Mouse (Mus musculus) lung, postnatal 36 days (tissue): ENCODE data around the gene Itgbl1.
A peak's percentile ranks its signal among the peaks of the same experiment; 100 is the strongest.
"Not testable (repeated sequence)": the region's sequence is repeated elsewhere in the genome, so short reads cannot be mapped to it uniquely, and the experiment has no call there.

Source experiments
- DNase-seq: peaks from one replicate; pipeline ENCODE4 v3.0.0; 2022; ENCODE audit warnings: mixed read lengths

Gene Itgbl1

DNA sequence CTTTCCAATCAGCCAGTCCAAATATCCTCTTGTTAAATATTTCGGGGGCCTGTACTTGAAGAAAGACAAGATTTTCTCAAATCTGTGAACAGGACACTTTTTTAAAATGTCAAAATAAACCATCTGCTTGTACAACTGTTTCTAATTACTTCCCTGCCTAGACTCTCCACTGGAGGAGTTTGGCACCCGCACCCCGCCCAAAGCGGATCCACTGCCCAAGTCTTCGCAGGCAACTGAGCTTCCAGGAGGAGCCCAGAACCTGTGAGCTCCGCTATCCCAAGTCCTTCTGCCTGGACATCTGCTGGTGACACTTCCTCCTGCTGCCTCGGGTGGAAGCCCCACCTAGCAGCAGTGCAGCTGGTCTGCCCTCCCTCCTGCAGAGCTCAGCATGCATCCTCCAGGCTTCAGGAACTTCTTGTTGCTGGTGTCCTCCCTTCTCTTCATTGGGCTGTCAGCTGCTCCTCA is at the start of gene Itgbl1:
Gene Itgbl1, plus strand, starts transcription at position 51 of the 465 bp plus-strand sequence.
- no peak for DNase-seq

DNA sequence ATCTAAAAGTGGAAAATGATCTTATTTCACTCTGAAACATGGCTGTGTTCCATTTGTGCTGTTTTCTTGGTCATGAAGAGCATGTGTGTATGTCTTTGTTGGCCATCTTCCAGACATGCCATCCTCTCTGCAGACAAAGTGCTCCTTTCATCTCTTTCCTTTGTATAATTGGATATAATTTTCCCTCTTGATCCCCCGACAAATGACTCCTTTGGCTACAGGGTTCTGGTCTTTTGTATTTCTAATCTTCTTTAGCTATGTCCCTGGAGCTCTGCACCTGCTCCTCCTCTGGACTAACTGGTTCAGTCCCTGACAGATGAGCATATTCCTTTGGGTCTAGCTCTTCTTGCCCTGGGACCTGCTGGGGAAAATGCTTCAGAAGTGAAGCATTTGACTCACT is 36.8 kb upstream of the Itgbl1 start:
- DNase-seq: no peak

DNA sequence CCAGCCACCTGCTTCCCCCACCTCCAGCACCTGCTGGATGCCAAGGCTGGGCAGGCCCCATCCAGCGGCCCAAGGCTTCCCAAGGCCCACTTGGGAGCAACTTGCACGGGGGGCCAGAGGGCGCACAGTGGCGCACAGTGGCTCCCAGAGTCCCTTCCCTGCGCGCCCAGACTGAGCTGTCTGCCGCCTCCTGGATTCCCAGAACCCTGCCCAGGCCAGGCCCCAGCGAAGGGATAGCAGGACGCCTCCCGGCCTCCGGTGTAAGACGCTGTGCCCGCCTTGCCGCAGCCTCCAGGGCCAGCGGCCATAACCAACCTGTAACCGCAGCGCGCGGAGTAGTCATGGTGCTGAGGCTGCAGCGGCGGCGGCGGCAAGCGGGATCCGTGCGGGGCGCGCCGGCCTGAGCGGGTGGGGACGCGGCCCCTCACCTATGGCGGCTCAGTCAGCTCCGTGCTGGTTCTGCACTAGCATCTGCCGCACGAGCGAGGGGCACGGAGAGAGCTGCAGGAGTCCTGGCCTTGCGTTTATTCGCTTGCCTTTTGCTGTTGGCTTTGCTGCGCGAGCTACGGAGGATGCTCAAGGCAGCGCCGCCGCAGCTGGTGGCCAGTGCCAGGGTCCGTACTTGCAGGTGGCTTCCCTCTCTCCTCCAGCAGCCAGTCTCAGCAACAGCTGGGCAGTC is 33.1 kb upstream of the Itgbl1 start, which contains the start of gene Nalcn:
Gene Nalcn, minus strand, starts transcription at position 644 of the 679 bp plus-strand sequence.
- no peak for DNase-seq

DNA sequence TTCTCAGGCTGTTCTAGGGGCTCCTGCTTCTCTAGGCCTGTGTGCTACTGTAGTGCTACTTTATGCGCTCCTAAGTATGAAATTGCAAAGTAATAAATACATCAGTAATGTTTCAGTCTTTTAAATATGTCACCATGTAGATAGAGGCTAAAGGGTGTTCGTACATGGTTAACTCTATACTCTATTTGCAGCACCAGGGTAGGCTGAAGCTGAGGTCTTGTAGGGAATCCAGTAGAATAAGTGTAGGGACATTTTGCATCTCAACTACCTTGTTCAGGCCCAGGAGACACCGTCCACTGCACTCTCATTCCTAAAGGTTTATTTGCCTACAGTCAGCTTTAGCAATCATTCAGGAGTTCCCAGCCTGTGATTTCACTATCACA is 32.6 kb upstream of the Itgbl1 start:
- no peak for DNase-seq

DNA sequence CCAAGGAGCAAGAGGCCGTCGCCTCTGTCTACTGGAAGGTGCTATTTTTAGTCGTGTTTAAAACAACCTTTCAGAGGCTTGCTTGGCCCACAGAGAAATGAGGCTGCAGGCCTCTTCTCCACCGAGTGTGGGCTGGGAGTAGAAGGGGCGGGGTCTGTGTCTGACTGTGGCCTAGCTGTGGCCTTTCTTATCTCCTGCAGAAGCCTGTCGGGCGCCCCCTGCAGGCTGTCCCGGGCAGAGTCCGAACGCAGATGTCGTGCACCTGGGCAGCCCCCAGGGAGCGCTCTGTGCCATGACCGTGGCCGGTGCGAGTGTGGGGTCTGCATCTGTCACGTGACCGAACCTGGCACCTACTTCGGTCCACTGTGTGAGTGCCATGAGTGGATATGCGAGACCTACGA is 1.3 kb downstream of the Itgbl1 start:
- peak; percentile 24 for DNase-seq

DNA sequence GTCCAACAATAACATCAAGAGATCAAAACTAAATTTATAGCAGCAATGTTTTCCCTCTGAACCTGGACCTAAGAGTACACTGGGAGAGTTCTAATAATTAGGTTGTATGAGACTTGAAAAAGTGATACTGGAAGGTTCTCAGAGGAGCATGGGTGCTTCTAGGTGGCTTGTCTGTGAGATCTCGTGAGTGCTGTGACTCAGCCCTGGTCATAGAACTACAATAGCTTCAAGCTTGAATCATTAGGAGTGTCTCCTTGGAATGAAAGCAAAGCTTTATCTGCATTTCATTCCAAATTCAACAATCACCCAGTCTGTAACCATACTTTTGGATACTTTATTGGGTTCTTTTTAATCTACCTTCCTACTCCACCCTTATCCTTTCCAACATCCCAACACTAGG is 2.6 kb downstream of the Itgbl1 start:
- no peak for DNase-seq

DNA sequence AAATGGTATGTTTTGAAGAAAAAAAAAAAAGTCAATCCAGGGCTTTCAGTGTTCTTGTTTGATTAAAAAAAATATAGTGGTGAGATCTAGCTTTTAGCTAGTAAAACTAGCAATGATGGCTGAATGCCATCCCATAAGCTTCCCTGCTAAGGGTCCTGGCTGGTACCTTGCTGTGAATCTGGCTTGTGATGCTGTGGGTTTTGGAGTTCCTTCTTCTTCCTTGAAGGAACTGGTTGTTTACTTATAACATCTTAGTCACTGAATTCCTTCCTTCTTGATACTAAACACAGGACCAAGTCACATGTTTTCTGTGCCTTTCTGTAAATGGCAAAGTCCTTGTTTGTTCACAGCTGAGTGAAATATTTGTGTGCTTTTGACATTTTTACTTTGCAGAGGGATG is 3.4 kb downstream of the Itgbl1 start:
- DNase-seq: no peak

DNA sequence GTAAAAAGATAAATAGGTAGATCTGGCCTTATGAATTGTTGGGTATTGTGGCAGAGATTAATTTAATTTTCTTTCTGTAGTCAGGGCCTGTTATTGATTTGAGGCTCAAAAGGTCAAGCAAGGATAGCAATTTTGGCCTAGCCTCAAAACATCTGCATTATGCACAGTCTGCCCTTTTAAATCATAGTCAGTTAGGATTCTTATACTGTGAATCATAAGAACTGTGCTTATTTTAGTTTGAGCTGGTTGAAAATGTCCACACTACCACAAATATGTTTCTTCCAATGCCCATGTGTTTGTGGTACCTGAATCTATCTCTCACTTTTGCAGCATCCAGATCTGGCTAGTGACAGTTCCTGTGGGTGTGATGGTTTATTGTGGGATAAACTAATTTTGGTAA is 4.7 kb downstream of the Itgbl1 start:
- DNase-seq: no peak

DNA sequence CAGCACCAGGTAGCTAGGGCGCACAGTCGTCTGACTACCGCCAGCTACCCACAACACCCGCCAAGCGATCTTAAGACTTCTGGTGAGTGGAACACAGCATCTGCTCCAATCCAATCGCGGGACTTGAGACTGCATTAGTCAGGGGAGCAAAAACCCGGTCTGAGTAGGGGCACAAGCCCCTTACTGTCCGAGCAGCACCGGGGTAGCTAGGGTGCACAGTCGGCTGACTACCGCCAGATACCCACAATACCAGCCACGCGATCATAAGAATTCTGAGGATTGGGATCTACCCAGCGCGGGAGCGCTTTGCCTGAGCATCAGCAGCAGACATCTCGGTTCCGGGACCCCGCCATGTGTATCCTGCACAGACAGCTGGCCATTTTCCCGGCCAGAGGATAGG is 11.3 kb downstream of the Itgbl1 start:
- DNase-seq: not testable (repeated sequence)

DNA sequence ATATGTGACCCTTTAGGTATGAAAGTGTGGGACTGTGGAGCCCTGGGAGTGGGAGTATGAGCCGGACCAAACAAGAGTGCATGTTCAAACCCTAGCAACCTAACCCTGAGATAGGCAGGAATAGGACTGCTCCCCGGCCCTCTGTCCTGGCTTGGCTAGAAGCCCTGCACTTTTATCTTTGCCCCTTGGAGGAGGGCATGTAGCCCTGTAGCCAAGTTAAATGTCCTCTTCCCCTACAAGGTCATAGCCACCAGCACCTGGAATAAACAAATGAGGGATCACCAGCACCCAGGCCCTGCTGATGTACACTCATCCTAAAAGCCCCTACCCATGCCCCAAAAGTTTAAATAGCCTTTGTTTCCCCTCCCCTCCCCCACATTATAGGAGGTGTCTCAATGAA is 18.3 kb downstream of the Itgbl1 start:
- no peak for DNase-seq

DNA sequence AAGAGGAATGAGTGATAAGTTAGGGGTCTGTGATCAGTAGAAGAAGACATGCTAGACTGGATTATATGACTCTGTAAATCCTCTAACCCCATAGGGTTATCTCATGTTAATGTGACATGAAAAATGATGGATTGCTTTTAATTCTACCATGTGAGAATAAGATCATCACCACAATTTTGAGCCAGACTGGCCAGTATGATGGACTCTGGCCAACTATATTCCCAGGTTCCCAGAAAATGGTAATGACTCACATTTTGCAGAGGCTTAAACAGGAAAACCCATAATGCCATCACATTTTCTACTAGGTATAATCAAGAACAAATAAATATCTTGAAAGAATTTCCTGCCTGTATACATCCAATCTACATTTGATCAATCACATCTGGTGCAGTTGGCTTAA is 55.0 kb downstream of the Itgbl1 start:
- no peak for DNase-seq

DNA sequence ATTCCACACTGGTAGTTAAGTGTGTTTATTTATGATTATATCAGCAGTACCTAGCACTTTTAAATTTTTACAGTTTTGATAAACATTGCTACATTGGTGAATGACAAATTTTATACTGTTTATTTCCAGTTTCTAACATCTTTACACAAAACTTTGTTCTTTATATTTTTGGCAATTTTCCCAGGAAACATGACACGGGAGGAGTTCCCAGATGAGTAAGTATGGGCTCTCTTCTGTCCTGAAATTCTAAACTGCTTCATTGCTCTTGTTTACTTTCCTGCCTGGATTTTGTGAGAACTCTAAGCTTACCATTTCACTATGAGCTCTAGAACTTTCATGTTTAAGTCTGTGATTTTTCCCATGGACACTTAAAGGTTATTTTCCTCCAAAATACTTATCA is 82.3 kb downstream of the Itgbl1 start:
- DNase-seq: no peak

DNA sequence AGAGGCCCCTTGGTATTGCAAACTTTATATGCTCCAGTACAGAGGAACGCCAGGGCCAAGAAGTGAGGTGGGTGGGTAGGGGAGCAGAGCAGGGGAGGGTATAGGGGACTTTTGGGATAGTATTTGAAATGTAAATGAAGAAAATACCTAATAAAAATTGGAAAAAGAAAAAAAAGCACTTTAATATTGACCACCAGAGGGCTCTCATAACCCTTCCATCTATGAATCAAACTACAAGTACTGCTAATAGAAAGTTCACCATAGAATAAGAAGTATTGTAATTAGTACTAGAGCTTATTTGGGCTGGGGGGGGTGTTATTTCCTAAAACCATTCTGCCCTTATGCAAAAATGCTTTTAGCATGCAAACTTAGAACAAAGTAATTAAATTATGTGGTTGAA is 91.2 kb downstream of the Itgbl1 start:
- no peak for DNase-seq

DNA sequence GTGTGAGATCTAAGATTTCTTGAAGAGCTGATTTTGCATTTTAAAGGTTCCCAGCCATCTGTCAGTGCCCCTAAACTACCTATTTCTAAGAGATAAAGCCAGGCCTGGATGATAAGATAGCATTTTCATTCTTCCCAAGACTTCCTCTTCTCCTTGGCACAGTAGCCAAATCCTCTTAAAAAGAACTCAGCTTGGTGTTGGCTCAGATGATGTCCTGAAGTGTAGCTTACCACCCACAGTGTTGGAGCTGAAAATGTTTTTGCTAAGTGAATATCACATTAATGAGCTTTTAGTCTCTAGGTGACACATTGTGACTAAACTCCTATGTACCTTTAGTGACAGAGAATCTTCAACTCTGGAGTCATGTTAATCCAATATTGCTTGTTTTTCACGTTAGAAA is 99.8 kb downstream of the Itgbl1 start:
- DNase-seq: no peak

DNA sequence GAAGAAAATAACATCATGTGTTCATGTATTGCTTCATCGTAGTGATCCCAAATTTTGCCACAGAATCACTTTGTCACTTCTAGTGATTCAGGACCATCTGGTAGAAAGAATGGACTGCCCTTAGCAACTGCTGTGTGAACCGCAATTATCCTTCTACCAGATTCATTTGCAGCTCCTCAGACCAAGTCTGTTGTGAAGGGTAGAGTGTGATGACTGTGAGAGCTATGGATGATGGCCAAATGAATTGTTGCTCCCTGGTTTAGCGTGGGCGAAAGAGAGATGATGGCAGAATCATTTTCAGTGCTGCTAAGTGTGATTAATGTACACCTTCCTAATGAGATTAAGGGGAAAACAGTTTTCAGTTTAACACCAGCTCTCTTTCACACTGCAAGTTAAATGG is 100.3 kb downstream of the Itgbl1 start:
- no peak for DNase-seq

DNA sequence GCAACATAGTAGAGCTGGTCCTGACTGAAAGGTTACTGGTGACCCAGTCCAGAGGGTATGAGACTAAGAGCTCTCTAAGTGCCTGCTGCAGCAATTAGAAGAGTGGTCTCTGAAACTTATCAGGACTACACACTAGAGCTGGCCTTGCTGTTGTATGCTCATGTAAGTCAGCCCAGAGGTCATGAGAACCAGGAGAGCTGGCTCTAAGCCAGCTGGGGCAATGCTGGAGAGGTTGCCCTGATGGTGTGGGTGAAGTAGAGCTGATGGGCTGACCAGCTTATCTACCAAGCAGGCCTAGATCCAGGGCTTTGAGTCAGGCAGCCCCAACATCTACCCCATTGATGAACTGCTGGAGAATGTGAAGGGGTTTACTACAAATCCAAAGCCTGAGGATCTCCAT is 142.0 kb downstream of the Itgbl1 start:
- DNase-seq: no peak

DNA sequence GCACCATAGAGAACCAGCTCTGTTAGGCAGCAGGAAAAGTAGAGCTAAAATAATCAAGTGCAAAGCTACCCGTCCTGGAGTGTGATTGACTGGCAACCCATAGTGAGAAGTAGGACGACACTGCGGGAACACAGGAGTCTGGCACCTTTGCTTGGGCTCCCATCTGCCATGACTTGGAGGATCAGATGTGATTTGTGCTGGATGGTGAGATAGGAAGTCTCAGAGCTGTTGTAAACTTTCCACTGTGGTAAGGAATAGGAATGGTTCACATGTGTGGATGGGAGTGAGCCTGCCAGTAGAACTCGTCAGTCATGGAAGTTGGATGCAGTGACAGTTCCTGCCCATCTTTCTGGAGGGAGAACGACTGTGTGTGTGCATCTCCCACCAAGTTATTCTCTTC is 177.9 kb downstream of the Itgbl1 start:
- no peak for DNase-seq

DNA sequence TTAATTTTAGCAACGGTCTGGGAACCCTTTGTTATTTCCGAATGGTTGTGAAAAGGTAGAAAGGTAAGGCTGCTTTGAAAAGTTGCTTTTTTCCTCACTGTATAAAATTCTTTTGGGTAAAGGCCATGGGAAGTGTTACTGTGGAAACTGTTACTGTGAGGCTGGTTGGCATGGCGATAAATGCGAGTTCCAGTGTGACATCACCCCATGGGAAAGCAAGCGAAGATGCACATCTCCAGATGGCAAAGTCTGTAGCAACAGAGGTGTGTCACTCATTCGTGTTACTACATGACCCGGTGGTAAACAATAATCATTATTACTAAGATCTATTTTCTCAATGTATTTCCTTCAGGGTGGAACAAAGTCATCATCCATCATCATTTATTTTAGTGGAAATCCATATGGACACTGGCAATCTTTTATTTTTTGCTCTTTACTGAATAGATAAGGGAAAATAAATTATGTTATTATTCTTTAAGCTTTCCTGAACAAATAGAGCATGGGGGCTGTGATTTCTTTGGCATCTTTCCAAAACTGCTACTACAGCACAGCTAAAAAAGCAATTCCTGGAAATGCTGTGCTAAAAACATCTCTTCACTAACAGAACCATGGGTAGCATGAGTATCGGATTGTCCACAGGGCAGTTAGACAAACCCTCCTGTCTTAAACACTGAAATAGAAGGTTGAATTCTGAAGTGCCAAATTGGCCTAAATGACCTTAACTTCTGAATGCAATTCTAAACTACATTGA is 184.1 kb downstream of the Itgbl1 start:
- DNase-seq: no peak

DNA sequence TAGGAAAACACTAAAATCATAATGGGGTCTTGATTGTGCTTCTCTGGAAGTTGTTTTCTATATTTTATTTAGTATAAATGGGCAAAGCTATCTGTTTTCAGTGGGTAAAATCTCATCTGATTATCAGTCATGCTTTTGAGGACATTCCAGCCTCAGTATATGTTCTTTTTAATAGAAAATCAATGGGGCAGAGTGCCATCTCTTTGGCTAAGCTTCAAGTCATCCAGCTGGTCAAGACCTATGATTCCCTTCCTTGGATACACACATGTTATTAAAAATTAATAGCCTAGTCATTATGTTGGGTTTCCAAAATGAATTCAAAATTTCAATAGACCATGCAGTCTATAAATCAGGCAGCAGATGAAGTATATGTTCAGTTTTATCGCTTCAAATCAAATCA is 204.8 kb downstream of the Itgbl1 start:
- DNase-seq: no peak

DNA sequence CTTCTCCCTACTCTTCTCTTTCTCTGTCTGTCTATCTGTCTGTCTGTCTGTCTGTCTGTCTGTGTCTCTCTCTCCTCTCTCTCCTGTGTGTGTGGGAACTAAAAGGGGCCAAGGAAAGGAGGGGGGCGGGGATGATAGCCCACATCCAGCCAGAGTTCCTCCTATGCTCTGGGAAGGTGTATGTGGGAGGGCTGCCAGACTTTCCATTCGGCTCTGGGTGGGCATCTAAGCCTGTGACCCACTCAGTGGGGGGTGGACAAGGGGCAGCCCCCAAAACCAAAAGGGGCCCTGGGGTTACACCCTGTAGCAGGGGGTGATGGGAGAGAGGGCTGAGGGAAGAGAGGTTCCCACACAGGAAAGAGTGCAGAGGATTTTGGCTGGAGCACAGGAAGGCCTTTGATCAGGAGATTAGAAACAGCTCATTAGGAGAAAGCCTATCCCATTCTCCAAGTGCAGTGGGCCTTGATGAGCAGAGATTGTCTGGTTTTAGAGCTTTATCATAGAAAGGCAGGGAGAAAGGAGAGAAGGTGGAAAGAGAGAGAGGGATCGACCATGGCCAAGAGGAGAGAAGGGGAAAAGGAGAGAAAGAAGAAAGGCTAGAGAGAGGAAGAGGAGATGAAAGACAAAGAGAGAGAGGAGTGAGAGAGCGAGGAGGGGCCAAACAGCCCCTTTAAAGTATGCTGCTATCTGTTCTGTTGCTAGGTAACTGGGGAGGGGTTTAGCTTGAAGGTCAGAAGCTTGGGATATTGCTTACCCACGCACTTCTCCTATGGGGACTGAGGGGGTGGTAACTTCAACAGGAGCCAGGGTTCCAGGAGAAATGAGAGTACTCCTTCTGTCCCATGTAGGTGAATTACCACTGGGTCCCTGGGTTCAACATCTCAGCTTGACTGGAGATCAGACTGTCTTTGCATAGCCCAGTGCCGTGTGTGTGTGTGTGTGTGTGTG is 206.3 kb downstream of the Itgbl1 start:
- DNase-seq: no peak

DNA sequence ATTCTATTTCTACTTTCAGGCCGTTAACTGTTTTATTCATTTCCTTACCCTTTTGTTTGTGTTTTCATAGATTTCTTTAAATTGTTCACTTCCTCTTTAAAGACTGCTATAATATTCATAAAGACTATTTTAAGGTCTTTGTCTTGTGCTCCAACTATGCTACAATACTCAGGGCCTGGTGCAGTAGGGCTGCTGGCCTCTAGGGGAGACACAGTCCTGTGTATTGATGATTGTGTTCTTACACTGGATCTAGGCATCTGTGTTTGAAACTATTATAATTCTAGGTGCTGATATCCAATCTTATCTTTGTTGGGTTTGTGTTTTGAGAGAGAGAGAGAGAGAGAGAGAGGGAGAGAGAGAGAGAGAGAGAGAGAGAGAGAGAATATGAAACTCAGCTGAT is 268.1 kb downstream of the Itgbl1 start:
- no peak for DNase-seq

DNA sequence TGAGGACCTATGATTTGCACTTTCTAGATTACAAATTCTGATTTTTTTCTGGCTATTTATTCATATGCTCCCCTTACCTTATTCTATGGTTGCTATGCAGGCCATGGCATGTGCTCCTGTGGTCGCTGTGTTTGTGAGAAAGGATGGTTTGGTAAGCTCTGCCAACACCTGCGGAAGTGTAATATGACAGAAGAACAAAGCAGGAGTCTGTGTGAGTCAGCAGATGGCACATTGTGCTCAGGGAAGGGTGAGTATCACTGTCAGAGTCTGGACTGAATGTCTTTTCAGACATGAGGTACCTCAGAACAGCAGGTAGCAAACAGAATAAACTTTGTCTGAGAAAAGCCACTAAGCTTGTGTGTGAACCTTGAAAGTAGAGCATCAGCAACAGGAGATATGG is 306.8 kb downstream of the Itgbl1 start:
- DNase-seq: no peak

DNA sequence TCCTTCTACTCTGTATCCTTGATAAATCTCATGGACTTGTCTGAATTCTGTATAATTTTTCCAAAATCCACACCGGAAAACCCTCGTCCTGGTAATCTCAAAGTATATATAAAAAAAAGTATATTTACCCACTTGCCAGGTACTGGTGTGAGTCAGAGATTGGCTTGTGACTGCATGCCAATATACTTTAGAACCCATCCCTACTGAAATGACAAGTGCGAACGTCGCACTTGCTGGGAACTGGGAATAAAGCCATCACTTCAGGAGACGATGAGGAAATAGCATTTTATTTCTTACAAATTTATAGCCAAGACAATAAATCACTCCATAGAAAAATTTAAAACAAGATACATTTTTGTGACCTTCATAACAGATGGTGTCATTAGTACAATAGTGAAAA is 308.2 kb downstream of the Itgbl1 start:
- no peak for DNase-seq
